Mouse (Mus musculus): ENCODE data around the gene Entpd7.

Entpd7 gene

GRCm38 (mm10) chr19:43674730-43675524 lies 14.5 kb upstream of the Entpd7 start, which contains the start of gene Slc25a28:
TSS of gene Slc25a28 (minus strand) at chr19:43674881.
- peak; percentile 98 to 99 for DNase-seq (ENCODE audit: low spot score in 2 of 2)

GRCm38 (mm10) chr19:43675525-43676400 lies 13.7 kb upstream of the Entpd7 start:
- no peak for DNase-seq (ENCODE audit: low spot score in 2 of 2)

GRCm38 (mm10) chr19:43678467-43679003 lies 10.9 kb upstream of the Entpd7 start:
- DNase-seq (ENCODE audit: low spot score in 2 of 2), result no peak

GRCm38 (mm10) chr19:43679474-43679981 lies 9.9 kb upstream of the Entpd7 start:
- no peak for DNase-seq (ENCODE audit: low spot score in 2 of 2)

GRCm38 (mm10) chr19:43681541-43681940 lies 7.9 kb upstream of the Entpd7 start:
- DNase-seq (ENCODE audit: low spot score in 2 of 2), result no peak

- DNase-seq (ENCODE audit: low spot score in 2 of 2), result no peak
Observed at GRCm38 (mm10) chr19:43692815-43693214, 3.3 kb downstream of the Entpd7 start.

GRCm38 (mm10) chr19:43695514-43695964 lies 6.1 kb downstream of the Entpd7 start:
- DNase-seq (ENCODE audit: low spot score in 2 of 2), result no peak

GRCm38 (mm10) chr19:43697666-43698370 lies 8.3 kb downstream of the Entpd7 start:
- no peak for DNase-seq (ENCODE audit: low spot score in 2 of 2)

- DNase-seq (ENCODE audit: low spot score in 2 of 2), result no peak
Observed at GRCm38 (mm10) chr19:43699021-43699762, 9.7 kb downstream of the Entpd7 start.

- no peak for DNase-seq (ENCODE audit: low spot score in 2 of 2)
Observed at GRCm38 (mm10) chr19:43699763-43700155, 10.3 kb downstream of the Entpd7 start.

GRCm38 (mm10) chr19:43704211-43704610 lies 14.7 kb downstream of the Entpd7 start:
- DNase-seq (ENCODE audit: low spot score in 2 of 2), result no peak

GRCm38 (mm10) chr19:43704787-43705497 lies 15.5 kb downstream of the Entpd7 start:
- no peak for DNase-seq (ENCODE audit: low spot score in 2 of 2)

GRCm38 (mm10) chr19:43708206-43708605 lies 18.7 kb downstream of the Entpd7 start:
- no peak for DNase-seq (ENCODE audit: low spot score in 2 of 2)

- DNase-seq (ENCODE audit: low spot score in 2 of 2), result no peak
Observed at GRCm38 (mm10) chr19:43709317-43709716, 19.8 kb downstream of the Entpd7 start.

GRCm38 (mm10) chr19:43711159-43711916 lies 21.9 kb downstream of the Entpd7 start:
- DNase-seq (ENCODE audit: low spot score in 2 of 2), result no peak

- DNase-seq (ENCODE audit: low spot score in 2 of 2), result no peak
Observed at GRCm38 (mm10) chr19:43711971-43712370, 22.5 kb downstream of the Entpd7 start.

- no peak for DNase-seq (ENCODE audit: low spot score in 2 of 2)
Observed at GRCm38 (mm10) chr19:43720061-43720460, 30.6 kb downstream of the Entpd7 start.

- no peak for DNase-seq (ENCODE audit: low spot score in 2 of 2)
Observed at GRCm38 (mm10) chr19:43722891-43723290, 33.4 kb downstream of the Entpd7 start.

GRCm38 (mm10) chr19:43723501-43723900 lies 34.0 kb downstream of the Entpd7 start:
- no peak for DNase-seq (ENCODE audit: low spot score in 2 of 2)
